Mouse (Mus musculus): ENCODE measurements around the gene Fdxr.

- TF ChIP-seq CTCF (IDR thresholded peaks at IDR 0.05; ENCODE audit: low read depth, low read length) (no peak), POLR2A (IDR thresholded peaks at IDR 0.05; ENCODE audit: insufficient read depth, low read length) (no peak)
These were observed 740 bp upstream of the Fdxr start for GRCm38 (mm10) chr11:115277604-115277975.
